Mouse (Mus musculus): Measurements from ENCODE around the gene Alg9. TPM values are rescaled to one million over a fixed set of nuclear protein-coding genes. Genes with fewer than 3 reads are reported as not detected.

Gene Alg9
- polyA plus RNA-seq, 1 experiment, result 22.8 TPM

DNA sequence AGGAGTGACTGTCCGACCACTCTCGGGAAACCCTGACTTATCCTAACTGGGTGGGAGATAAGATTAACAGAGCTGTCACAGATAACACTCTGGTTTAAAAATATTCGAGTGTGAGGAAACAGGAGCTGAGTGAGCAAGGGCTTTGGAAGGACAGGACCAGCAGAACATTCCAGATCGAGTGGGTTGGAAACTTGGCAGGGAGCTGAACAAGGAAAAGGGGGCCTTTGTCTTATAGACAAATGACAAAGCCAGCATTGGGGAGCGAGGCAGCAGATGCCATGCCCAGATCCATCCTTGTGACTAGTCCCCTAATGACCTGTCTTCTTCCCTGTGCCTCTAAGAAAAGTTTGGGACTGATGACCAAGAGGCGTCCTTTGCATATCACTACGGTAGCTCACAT is 20.9 kb upstream of the Alg9 start:
- TF ChIP-seq CTCF (IDR thresholded peaks at IDR 0.05; ENCODE audit: borderline replicate concordance, insufficient read depth, low read length) (no peak), POLR2A (IDR thresholded peaks at IDR 0.05; ENCODE audit: low read depth, low read length) (no peak)
- H3K4me3 ChIP-seq (ENCODE audit: insufficient read depth, low read length), result peak overlapping the region; percentile 43
- H3K27ac ChIP-seq (ENCODE audit: insufficient read depth, low read length), result peak overlapping the region; percentile 90
- H3K4me1 ChIP-seq (ENCODE audit: control insufficient read depth, insufficient read depth, low read length), result peaks cover 12% of the 10 kb centered on the region

DNA sequence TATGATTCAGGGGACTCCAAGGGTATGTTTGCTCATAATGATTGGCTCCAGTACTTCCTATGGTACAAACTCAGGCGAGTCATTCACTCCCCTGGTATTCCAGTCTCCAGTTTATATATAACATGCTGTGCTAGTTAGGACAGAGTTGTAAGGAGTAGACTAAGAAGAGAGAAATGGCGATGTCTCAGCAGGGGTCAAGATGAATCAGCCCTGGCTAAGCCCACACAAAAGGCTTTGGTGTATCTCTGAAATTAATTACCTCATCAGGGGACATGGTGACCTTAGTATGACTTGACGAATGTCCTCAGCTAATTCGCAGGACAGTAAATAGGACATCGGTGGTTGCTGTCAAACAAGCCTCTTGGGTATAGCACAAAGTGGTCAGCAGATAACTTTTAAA is 18.1 kb upstream of the Alg9 start:
- H3K4me3 ChIP-seq (ENCODE audit: insufficient read depth, low read length), result no peak overlapping the region
- H3K4me1 ChIP-seq (ENCODE audit: control insufficient read depth, insufficient read depth, low read length), result peaks cover 8% of the 10 kb centered on the region
- no peak overlapping the region for H3K27ac ChIP-seq (ENCODE audit: insufficient read depth, low read length)
- TF ChIP-seq CTCF (IDR thresholded peaks at IDR 0.05; ENCODE audit: borderline replicate concordance, insufficient read depth, low read length), result no peak
- no peak for TF ChIP-seq POLR2A (IDR thresholded peaks at IDR 0.05; ENCODE audit: low read depth, low read length)

DNA sequence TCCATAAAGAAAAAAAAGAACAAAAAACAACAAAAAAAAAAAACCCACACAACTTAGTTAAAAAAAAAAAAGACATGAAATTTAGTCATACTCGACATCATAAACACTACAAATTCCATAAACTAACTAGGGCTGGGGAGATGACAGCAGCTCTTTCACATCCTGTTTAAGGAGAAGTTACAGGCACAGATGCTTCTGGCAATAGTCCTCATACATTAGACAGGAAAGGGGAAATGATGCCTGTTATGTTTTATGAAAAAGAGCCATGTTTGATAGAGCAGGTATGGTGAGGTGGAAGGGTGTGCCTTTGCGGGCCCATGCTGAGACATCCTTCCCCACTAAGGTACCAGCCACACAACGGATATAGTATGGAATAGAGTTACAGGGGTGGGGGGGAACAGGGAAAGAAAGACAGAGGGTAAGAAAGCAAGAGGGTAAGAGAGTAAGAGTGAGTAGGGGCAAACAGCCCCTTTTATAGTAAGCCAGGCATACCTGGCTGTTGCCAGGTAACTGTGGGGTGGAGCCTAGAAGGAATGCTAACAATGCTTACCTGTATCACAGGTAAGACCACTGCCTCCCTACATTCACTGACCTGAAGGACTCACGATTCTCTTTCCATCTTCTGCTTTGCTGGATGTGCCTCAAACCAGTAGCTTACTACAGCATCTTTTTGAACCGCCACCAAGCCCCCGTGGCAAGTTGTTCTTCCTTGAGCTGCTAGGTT is 13.1 kb upstream of the Alg9 start:
- TF ChIP-seq CTCF (IDR thresholded peaks at IDR 0.05; ENCODE audit: borderline replicate concordance, insufficient read depth, low read length) (no peak), POLR2A (IDR thresholded peaks at IDR 0.05; ENCODE audit: low read depth, low read length) (no peak)
- H3K27ac ChIP-seq (ENCODE audit: insufficient read depth, low read length), result no peak overlapping the region
- no peak overlapping the region for H3K4me3 ChIP-seq (ENCODE audit: insufficient read depth, low read length)
- no peaks in the 10 kb centered on the region; the same call in 1 of the 2 replicates for H3K4me1 ChIP-seq (ENCODE audit: control insufficient read depth, insufficient read depth, low read length)

- TF ChIP-seq CTCF (IDR thresholded peaks at IDR 0.05; ENCODE audit: borderline replicate concordance, insufficient read depth, low read length) (peak; percentile 45; the same call in 1 of the 2 replicates), POLR2A (IDR thresholded peaks at IDR 0.05; ENCODE audit: low read depth, low read length) (no peak)
Measured at GRCm38 (mm10) chr9:50763331-50763730, 11.5 kb upstream of the Alg9 start.

DNA sequence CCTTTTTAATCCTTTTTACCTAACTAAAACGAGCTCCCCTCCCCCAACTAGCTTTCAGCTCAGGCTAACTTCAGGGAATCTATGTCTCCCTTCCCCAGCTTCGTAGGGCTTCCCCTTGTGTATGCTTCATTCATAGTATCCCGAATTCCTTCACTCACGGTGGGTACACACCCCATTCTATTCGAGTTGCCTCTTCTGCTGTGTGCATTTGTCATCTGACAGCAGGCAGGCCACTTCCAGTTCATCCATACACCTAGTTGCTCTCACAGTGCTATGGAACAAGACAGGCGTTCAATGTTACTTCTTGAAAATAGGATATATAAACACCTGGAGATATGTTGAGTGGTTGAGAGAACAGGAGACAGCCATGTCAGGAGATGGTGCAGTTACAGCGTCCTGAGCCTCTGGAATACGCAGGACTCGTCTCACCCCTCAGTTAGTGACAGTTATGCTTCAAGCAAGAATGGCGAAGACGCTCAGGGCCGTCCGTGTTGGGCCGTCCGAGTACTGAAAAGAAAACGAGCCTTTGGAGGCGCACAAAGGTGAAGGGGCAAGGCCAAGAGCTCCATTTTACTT is 7.2 kb upstream of the Alg9 start:
- Histone ChIP-seq H3K27ac (ENCODE audit: insufficient read depth, low read length) (0 out of 2 replicates have a peak overlapping the region, but pooled peaks have one; percentile 2), H3K4me1 (ENCODE audit: control insufficient read depth, insufficient read depth, low read length) (peaks cover 2% of the 10 kb centered on the region; the same call in 1 of the 2 replicates), H3K4me3 (ENCODE audit: insufficient read depth, low read length) (peak overlapping the region; percentile 77)
- TF ChIP-seq POLR2A (IDR thresholded peaks at IDR 0.05; ENCODE audit: low read depth, low read length) (no peak; the same call in 1 of the 2 replicates), CTCF (IDR thresholded peaks at IDR 0.05; ENCODE audit: borderline replicate concordance, insufficient read depth, low read length) (no peak)

More at GRCm38 (mm10) chr9:50763331-50763730, 11.5 kb upstream of the Alg9 start:
- no peak overlapping the region for H3K27ac ChIP-seq (ENCODE audit: insufficient read depth, low read length)
- no peaks in the 10 kb centered on the region for H3K4me1 ChIP-seq (ENCODE audit: control insufficient read depth, insufficient read depth, low read length)
- no peak overlapping the region for H3K4me3 ChIP-seq (ENCODE audit: insufficient read depth, low read length)

- peak within 1 kb of the TSS; percentile 77 for H3K4me3 ChIP-seq (ENCODE audit: insufficient read depth, low read length)
- peaks cover 2% of the 10 kb centered on the region; the same call in 1 of the 2 replicates for H3K4me1 ChIP-seq (ENCODE audit: control insufficient read depth, insufficient read depth, low read length)
- H3K27ac ChIP-seq (ENCODE audit: insufficient read depth, low read length), result peak within 1 kb of the TSS; percentile 90
- peak; percentile 75 for TF ChIP-seq POLR2A (IDR thresholded peaks at IDR 0.05; ENCODE audit: low read depth, low read length)
- TF ChIP-seq CTCF (IDR thresholded peaks at IDR 0.05; ENCODE audit: borderline replicate concordance, insufficient read depth, low read length), result peak; percentile 54; the same call in 1 of the 2 replicates
Measured at GRCm38 (mm10) chr9:50768107-50769002, 6.5 kb upstream of the Alg9 start, which contains the start of gene Fdxacb1. Gene Fdxacb1, plus strand, starts transcription at chr9:50768236.

GRCm38 (mm10) chr9:50770011-50770410 is 4.8 kb upstream of the Alg9 start:
- Histone ChIP-seq H3K4me3 (ENCODE audit: insufficient read depth, low read length) (no peak overlapping the region), H3K27ac (ENCODE audit: insufficient read depth, low read length) (no peak overlapping the region), H3K4me1 (ENCODE audit: control insufficient read depth, insufficient read depth, low read length) (peaks cover 6% of the 10 kb centered on the region)
- TF ChIP-seq CTCF (IDR thresholded peaks at IDR 0.05; ENCODE audit: borderline replicate concordance, insufficient read depth, low read length) (no peak), POLR2A (IDR thresholded peaks at IDR 0.05; ENCODE audit: low read depth, low read length) (no peak)

GRCm38 (mm10) chr9:50774026-50774462 is 775 bp upstream of the Alg9 start:
- H3K4me3 ChIP-seq (ENCODE audit: insufficient read depth, low read length), result peak overlapping the region; percentile 19
- H3K27ac ChIP-seq (ENCODE audit: insufficient read depth, low read length), result no peak overlapping the region
- peaks cover 8% of the 10 kb centered on the region for H3K4me1 ChIP-seq (ENCODE audit: control insufficient read depth, insufficient read depth, low read length)
- TF ChIP-seq CTCF (IDR thresholded peaks at IDR 0.05; ENCODE audit: borderline replicate concordance, insufficient read depth, low read length), result no peak
- no peak for TF ChIP-seq POLR2A (IDR thresholded peaks at IDR 0.05; ENCODE audit: low read depth, low read length)

- H3K4me1 ChIP-seq (ENCODE audit: control insufficient read depth, insufficient read depth, low read length), result peaks cover 8% of the 10 kb centered on the region
- TF ChIP-seq POLR2A (IDR thresholded peaks at IDR 0.05; ENCODE audit: low read depth, low read length) (0 out of 2 replicates have a peak, but pooled peaks have one; percentile 11), CTCF (IDR thresholded peaks at IDR 0.05; ENCODE audit: borderline replicate concordance, insufficient read depth, low read length) (no peak)
- peak overlapping the region; percentile 66 for H3K4me3 ChIP-seq (ENCODE audit: insufficient read depth, low read length)
- no peak overlapping the region for H3K27ac ChIP-seq (ENCODE audit: insufficient read depth, low read length)
Measured at GRCm38 (mm10) chr9:50775662-50776126, 875 bp downstream of the Alg9 start.

All from embryonic fibroblast, embryonic 13.5 days (primary cell).